Mouse (Mus musculus) kidney, adult 2 months (tissue): Measurements from ENCODE around the gene Btk. TPM values are rescaled to one million over a fixed set of nuclear protein-coding genes. Genes with fewer than 3 reads are reported as not detected.

Source experiments
- DNase-seq: peaks from one replicate; pipeline ENCODE4 v3.0.0; 2021
- H3K27ac ChIP-seq: fragments of 200-500 bp; 2 replicates; pipeline ENCODE4 v1.5.1; 2012; ENCODE audit warnings: low read depth, low read length, control low read depth, inconsistent platforms; ENCODE audit not compliant: insufficient read depth
- H3K27me3 ChIP-seq: fragments of 200-500 bp; replicated peaks from 2 replicates; pipeline ENCODE4 v1.6.1; 2012; ENCODE audit warnings: mild to moderate bottlenecking, moderate library complexity, low read length, inconsistent platforms; ENCODE audit not compliant: control insufficient read depth, insufficient read depth
- H3K36me3 ChIP-seq: fragments of 200-500 bp; 2 replicates; pipeline ENCODE4 v1.6.1; 2012; ENCODE audit warnings: mild to moderate bottlenecking, moderate library complexity, low read length, inconsistent platforms; ENCODE audit not compliant: control insufficient read depth, insufficient read depth
- H3K4me1 ChIP-seq: fragments of 200-500 bp; 2 replicates; pipeline ENCODE4 v1.6.1; 2011; ENCODE audit warnings: low read length; ENCODE audit not compliant: control insufficient read depth, insufficient read depth
- H3K4me3 ChIP-seq: fragments of 200-500 bp; 2 replicates; pipeline ENCODE4 v1.5.1; 2011; ENCODE audit warnings: mild to moderate bottlenecking, low read depth, low read length, control low read depth; ENCODE audit not compliant: insufficient read depth
- CTCF ChIP-seq: fragments of 200-500 bp; conservative IDR thresholded peaks from 2 replicates; pipeline ENCODE4 v1.5.1; 2011; ENCODE audit warnings: low read depth, mild to moderate bottlenecking, control low read depth, low read length, moderate library complexity, mixed read lengths; ENCODE audit not compliant: insufficient read depth, insufficient read length
- POLR2A ChIP-seq: fragments of 200-500 bp; IDR thresholded peaks from one replicate; pipeline ENCODE4 v1.6.1; 2011; ENCODE audit warnings: low read depth, low read length, control low read depth
- WGBS: fragments of 180-500 bp; shearing (Covaris S2); methylation state at CpG from one replicate; pipeline ENCODE4 v1.1.7; 2018; 5-methylcytosine and 5-hydroxymethylcytosine counted together
- polyA plus RNA-seq: library from polyadenylated mRNA; depleted of rRNA; stranded (reverse); fragments of >200 nt; gene quantifications from 2 replicates; pipeline ENCODE4 v1.2.3, GENCODE M21; 2012; rRNA removed

The Btk gene
- polyA plus RNA-seq, 1 experiment: 0.70 TPM

- no peak overlapping the region for H3K4me3 ChIP-seq
- no peaks in the 10 kb centered on the region for H3K4me1 ChIP-seq
- no peak for TF ChIP-seq CTCF
- TF ChIP-seq POLR2A: no peak
- 61% methylated on average over 4 of the region's 4 CpGs for WGBS
- no peaks in the 10 kb centered on the region for H3K36me3 ChIP-seq
- no peaks in the 10 kb centered on the region for H3K27me3 ChIP-seq
- no peak overlapping the region for H3K27ac ChIP-seq
- no peak for DNase-seq
Measured at GRCm38 (mm10) chrX:134523772-134524171, 59.6 kb downstream of the Btk start.

- Histone ChIP-seq H3K27ac (no peak overlapping the region), H3K4me3 (no peak overlapping the region), H3K36me3 (no peaks in the 10 kb centered on the region), H3K27me3 (no peaks in the 10 kb centered on the region), H3K4me1 (no peaks in the 10 kb centered on the region)
- no peak for TF ChIP-seq POLR2A
- peak; percentile 56 for TF ChIP-seq CTCF
- 13% methylated on average over 2 of the region's 2 CpGs for WGBS
- peak; percentile 0 for DNase-seq
Measured at GRCm38 (mm10) chrX:134509473-134509872, 73.9 kb downstream of the Btk start.

GRCm38 (mm10) chrX:134507977-134508376, 75.4 kb downstream of the Btk start:
- no peak for DNase-seq
- TF ChIP-seq CTCF (no peak), POLR2A (no peak)
- WGBS: 63% methylated on average over 6 of the region's 6 CpGs
- H3K4me1 ChIP-seq: no peaks in the 10 kb centered on the region
- H3K4me3 ChIP-seq: no peak overlapping the region
- H3K27me3 ChIP-seq: no peaks in the 10 kb centered on the region
- no peak overlapping the region for H3K27ac ChIP-seq
- no peaks in the 10 kb centered on the region for H3K36me3 ChIP-seq

GRCm38 (mm10) chrX:134500651-134501050, 82.7 kb downstream of the Btk start:
- DNase-seq: no peak
- H3K27me3 ChIP-seq: no peaks in the 10 kb centered on the region
- H3K36me3 ChIP-seq: no peaks in the 10 kb centered on the region
- no peak overlapping the region for H3K4me3 ChIP-seq
- WGBS: 71% methylated on average over 8 of the region's 8 CpGs
- no peak for TF ChIP-seq CTCF
- TF ChIP-seq POLR2A: no peak
- no peak overlapping the region for H3K27ac ChIP-seq
- H3K4me1 ChIP-seq: no peaks in the 10 kb centered on the region

Other genes starting within 250 kb of the Btk start
- gene Drp2, start 179.0 kb downstream of the Btk start, polyA plus RNA-seq: 0.09 and 0.19 TPM in 2 replicates
- gene Taf7l, start 107.1 kb downstream of the Btk start, polyA plus RNA-seq: 0.05 TPM in 1 of 2 replicates, not detected in the other
- 2.5 and 4.9 TPM in 2 replicates for gene Timm8a1, start 41.7 kb downstream of the Btk start, polyA plus RNA-seq
- gene Rpl36a, start 2.1 kb upstream of the Btk start, polyA plus RNA-seq: 142 and 219 TPM in 2 replicates
- 2.0 and 2.7 TPM in 2 replicates for gene Gla, start 17.6 kb upstream of the Btk start, polyA plus RNA-seq
- 11.8 and 20.5 TPM in 2 replicates for gene Hnrnph2, start 17.6 kb upstream of the Btk start, polyA plus RNA-seq
- 0.71 and 1.1 TPM in 2 replicates for gene Armcx4, start 102.9 kb upstream of the Btk start, polyA plus RNA-seq
- 2.5 and 3.8 TPM in 2 replicates for gene Armcx1, start 134.4 kb upstream of the Btk start, polyA plus RNA-seq
- gene Armcx6, start 167.8 kb upstream of the Btk start, polyA plus RNA-seq: 1.3 and 1.5 TPM in 2 replicates
- 4.0 and 5.7 TPM in 2 replicates for gene Armcx3, start 173.0 kb upstream of the Btk start, polyA plus RNA-seq
- gene Armcx2, start 225.7 kb upstream of the Btk start, polyA plus RNA-seq: 8.7 and 9.0 TPM in 2 replicates